Mouse (Mus musculus) frontal cortex, adult 2 months (tissue): ENCODE results near the gene Ctnnd1. TPM values are rescaled to one million over a fixed set of nuclear protein-coding genes. Genes with fewer than 3 reads are reported as not detected.

Experiments used
- DNase-seq, 2 experiments: peaks; one replicate each; pipeline ENCODE4 v3.0.0; 2022; ENCODE audit warnings: low spot score in 1 of 2; ENCODE audit errors: extremely low spot score in 1 of 2
- polyA plus RNA-seq: library from polyadenylated mRNA; depleted of rRNA; stranded (reverse); fragments of >200 nt; gene quantifications from 2 replicates; pipeline ENCODE4 v1.2.3, GENCODE M21; 2012; rRNA removed

Gene Ctnnd1
- polyA plus RNA-seq, 1 experiment = 45.8 TPM

DNA sequence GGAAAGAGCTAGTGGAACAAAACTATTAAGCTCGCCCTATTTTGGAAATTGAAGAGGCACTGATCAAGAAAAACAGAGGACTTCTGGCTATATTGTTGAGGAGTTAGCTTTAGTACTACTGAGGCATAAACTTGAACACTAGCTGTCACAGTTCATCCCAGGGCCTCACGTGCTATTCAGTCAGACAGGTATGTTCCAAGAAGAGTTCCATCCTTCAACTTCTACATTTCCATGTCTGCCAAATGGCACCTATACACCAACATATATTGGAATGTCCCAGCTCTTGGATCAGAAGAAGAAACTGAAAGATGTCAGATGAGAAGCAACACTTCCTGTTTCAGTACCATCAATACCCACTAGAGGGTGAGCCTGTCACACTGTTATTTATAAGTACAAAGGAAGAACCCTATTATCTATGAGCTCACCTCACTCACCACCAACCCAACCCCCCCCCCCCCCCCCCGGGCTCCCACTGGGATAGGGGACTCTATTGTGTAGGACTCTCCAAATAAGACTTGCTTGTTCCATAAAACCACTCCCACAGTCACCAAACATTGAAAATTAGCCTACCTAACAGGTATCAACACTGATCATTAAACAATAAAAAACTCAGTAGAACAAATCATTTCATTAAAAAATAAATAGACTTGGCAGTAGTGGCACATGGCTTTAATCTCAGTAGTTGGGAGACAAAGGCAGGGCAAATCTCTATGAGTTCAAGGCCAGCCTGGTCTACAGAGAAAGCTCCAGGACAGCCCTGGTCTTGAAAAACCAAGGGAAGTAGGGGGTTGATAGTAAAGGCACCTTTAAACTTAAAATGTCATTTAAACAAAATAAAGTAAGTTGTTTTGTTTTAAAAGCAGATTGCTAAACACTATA, 32.7 kb downstream of the Ctnnd1 start:
- peak in 1 of 2 experiments; percentile 81 for DNase-seq

DNA sequence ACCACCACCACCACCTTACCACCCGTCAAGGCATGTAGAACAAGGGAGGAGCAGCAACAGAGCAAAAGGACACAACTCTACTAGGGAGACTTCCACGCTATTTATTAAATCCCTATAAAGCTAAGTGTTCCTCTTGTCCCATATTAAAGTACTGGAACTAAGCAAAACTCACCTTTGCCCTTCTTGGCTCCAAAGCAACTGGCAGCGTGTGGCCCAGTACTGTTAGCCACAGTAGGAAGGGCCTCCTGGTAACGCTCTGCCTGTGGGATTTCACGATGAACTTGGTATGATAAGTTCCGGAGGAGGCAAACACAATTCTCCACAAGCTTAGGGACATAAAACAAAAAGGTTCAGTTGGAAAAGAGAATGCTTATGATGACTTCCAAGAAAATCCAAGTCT, 37.8 kb downstream of the Ctnnd1 start:
- DNase-seq = no peak

DNA sequence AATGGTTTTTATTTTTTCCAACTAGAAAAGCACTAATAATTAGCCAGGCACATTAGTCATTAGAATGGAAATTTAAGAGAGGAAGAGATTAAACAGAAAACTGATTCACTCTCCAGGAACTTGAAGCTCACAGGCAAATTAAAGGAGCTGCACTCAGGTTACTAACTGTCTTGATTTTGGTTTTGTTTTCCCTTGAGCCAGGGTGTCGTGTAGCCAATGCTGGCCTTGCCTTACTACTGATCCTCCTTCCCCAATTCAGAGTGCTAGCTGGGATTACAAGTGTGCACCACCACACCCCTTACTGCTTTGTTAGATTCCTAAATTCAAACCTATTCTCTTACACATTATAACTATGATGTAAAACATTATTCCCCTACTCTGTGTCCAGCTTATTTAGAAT, 42.7 kb downstream of the Ctnnd1 start:
- DNase-seq = no peak

DNA sequence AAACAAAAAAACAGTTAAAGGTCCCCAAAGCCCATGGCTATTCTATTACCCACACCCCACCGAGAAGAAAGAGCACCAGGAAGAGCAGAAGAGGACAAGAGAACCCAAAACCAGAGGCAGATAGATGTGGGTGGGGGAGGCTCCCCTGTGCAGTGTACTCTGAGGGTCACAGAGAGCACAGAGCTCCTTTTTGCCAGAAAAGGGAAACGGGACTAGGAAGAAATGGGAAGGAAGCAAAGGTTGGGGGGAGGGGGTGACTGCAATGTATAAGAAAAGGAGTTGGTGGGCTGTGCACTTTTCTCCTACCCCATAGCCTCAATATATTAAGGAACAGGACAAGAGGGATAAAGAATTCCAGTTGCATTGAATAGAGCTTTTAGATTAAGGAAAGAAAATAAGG, 49.6 kb downstream of the Ctnnd1 start:
- no peak for DNase-seq

DNA sequence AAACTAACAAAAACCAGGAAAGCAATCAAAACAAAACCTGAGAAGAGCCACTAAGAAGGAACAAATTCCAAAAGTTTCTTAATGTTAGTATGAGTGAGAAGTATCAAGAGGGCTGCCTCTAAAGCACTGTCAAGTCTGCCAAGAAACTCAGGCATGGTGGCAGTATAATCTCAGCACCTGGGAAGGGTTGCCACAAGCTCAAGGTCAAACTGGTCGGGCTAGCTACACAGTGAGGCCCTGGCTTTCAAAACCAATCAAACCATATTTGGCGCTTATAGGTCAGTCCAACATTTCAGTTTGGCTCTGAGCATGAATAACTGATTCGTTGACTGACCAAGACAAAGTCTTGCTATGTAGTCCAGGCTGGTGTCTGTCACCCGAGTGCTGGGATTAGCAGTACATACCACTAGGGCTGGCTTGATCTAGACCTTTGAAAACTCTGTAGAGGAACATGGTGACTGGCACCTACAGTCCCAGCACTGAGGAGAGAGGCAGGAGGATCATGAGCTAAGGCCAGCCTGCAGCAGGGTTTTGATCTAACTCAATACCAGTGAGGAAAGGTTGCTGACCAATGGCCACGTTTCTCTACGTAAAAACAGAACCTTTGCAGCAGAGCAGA, 51.2 kb downstream of the Ctnnd1 start:
- DNase-seq = no peak

DNA sequence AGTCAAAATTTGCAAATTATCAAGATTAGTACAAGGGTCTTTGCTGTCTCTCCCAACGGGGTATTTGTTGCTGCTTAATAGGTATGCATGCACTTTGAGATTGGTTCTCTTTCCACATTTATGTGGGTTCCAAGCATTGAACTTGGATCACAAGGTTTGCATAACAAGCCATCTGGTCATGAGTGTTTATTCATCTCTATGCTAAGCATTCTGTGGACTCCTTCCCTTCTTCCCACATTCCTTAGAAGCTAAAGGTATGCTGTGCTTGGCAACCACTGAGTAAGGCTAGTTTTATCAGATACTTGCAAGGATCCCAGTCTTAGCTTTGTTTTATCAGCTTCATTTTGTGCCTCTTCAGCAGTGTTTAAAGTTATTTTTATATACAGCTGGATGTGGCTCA, 53.4 kb downstream of the Ctnnd1 start:
- DNase-seq = peak in 1 of 2 experiments; percentile 39

DNA sequence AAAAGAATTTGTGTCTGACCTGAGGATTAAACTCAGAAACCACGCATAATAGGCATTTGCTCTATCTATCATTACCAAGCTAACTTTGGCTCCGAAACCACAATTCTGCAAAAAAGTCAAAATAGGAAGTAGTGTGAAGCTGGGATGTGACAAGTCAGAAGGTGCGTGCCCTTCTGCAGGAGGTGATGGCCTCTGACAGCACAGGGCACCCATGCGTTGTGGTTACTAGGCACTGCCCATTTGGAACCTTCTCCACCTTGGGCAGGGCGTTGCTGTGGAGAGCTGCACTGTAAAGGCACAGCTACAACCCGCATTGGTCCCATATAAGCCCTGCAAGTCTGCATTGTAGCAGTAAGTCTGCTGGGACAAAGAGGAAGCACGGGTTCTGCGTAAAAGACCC, 57.8 kb downstream of the Ctnnd1 start:
- no peak for DNase-seq

DNA sequence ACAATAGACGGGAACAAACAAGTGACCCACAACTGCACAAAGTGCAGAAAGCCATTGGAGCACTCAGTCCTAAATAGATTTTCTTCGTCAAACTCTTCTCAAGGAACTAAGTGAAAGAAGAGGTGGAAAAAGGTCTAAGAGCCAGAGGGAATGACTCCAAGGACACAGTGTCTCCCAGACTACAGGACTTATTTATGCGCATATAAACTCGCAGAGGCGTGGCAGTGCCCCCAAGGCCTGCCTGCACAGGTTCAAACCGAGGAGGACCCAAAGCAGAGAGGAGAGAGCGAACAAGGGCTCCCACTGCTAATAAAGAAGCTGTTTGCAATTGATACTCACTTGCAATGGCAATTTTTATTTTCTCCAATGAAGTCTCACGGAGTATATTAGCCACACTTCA, 64.9 kb downstream of the Ctnnd1 start:
- DNase-seq = no peak

DNA sequence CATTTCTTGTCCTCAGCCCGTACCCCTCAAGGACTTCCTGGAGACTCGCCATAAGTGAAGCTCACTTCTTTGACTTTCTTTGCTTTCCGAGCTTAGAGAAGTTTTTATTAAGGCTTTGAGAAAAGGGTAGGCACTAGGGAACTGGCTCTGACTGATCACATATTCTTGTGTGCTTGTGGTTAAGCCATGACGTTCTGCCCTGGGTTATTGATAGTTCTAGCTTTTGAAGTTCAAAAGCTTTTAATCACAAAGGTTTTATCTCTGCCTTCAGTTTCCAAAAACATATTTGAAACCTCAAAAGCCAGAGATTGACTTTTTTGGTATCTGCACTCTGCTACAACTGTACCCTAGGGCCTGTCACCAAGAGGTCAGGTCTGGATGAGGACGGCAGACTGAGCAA, 68.3 kb downstream of the Ctnnd1 start:
- no peak for DNase-seq

DNA sequence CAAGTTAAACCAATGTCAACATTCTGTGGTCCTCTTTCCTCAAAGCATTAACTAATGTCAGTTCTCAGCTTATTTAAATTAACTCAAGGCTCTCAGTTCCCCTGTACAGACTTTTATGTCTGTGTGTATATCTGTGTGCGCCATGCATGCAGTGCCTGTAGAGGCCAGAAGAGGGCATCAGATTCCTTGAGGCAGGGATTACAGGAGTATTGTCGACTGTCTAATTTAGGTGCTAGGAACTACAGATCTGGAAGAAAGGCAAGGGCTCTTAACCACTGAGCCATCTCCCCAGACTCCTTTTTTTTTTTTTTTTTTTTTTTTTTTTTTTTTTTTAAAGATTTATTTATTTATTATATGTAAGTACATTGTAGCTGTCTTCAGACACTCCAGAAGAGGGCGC, 69.4 kb downstream of the Ctnnd1 start:
- DNase-seq = no peak

DNA sequence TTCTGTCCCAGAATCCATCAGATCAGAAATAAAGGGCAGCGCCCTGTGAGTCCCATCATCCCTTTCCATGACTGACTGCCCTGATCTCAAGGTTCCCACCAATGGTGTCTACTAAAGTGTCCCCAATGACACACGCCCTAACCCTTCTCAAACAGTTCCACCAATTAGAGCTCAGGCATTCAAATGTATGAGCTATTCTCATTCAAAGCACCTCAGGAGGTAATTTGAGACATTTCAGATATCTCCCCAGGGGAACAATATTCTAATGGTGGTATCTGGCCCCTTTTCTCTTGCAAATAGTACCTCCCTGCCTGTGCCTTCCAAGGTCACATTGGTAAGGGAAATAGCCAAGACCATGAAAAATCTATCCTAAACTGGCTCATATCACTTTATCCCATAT, 71.3 kb downstream of the Ctnnd1 start:
- DNase-seq = no peak

DNA sequence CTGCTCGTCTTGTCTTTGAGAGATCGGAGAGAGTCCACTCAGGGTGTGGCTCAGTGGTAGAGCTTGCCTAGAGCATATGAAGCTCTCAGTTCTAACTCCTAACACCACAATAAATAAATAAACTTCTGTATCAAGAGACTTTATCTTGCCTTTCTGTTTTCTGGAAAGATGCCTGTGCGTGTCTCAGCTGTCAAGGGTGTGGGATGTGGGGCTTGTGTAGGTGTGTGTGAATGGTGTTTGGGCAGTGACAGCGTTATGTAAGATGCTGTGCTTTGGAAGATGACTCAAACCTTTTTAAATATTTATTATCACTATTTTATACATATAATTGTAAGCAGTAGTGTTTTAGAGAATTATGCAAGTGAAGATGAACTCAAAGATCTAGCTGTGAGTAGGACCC, 76.4 kb downstream of the Ctnnd1 start:
- peak; percentile 71 to 81 for DNase-seq

DNA sequence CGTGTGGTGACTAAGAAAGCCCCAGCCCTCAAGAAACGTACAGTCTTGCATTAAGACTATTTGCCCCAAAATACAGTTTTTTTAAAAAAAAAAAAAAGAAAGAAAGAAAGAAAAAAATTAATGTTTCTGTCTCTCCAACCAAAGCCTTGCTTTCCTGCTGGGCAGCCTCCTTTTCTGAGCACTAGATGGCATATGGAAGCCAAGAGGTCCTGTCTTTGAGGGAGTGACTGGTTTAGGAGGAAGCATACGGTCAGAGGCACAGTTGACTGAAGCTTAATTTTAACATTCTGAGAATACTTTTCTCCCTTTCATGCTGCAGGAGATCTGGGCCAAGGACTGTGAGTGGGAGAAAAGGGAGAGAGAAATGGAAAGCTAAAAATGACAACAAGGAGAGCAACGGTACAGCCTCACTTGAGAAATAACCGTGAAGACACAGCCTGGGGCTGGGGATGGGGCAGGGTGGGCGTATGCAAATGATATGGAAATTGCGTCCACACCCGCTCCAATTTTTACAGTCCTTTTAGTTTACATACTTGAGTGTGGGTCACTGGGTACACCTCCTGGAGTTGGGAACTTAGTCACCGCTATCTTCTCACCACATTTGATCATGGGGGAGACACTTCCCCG, 93.6 kb downstream of the Ctnnd1 start:
- peak; percentile 76 to 82 for DNase-seq

DNA sequence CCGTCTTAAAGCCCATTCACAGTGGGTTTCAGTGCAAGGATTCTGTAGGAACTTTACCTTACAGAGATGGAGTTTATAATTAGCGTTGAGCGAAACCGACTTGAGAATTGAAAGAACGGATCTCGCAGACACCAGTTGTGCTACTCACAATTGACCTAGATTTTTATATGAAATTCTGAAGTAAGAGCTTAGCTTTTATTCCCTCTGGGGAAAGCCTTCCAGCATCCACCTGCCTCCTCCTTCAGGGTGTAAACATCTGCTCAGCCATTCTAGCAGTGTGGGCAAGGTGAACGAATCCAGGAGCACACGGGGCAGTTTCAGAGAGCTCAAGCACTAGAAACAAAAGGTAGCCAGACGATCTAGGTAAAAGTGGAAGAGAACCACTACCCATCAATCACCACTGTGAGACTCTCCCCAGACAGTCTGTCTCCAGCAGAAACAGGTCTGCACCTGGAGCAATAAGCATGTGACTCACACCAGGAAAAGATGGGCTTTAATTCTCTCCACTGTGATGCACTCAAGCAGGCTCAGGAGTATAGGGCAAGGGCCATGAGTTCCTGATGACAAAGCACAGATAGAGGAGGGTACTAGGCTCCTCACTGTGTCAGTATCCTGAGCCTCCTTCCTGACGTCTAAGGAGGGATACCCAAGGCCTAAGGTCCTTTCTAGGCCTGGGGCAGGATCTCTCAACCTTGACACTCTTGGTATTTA, 99.0 kb downstream of the Ctnnd1 start:
- DNase-seq = peak in 1 of 2 experiments; percentile 35

Other genes starting within 250 kb of the Ctnnd1 start
- gene Calcrl, start 225.4 kb downstream of the Ctnnd1 start, polyA plus RNA-seq = 4.1 and 4.8 TPM in 2 replicates
- gene Tfpi, start 174.0 kb downstream of the Ctnnd1 start, polyA plus RNA-seq = 6.3 and 6.6 TPM in 2 replicates
- not detected in 2 replicates for gene Btbd18, start 8.3 kb upstream of the Ctnnd1 start, polyA plus RNA-seq
- gene Selenoh, start 20.0 kb upstream of the Ctnnd1 start, polyA plus RNA-seq = 54.9 and 56.1 TPM in 2 replicates
- gene Gm28635, start 27.3 kb upstream of the Ctnnd1 start, polyA plus RNA-seq = not detected in 2 replicates
- gene Med19, start 27.6 kb upstream of the Ctnnd1 start, polyA plus RNA-seq = 27.7 and 31.7 TPM in 2 replicates
- gene Tmx2, start 28.4 kb upstream of the Ctnnd1 start, polyA plus RNA-seq = 250 and 254 TPM in 2 replicates
- gene Zdhhc5, start 64.4 kb upstream of the Ctnnd1 start, polyA plus RNA-seq = 25.7 and 27.2 TPM in 2 replicates
- 9.4 and 9.7 TPM in 2 replicates for gene Clp1, start 76.6 kb upstream of the Ctnnd1 start, polyA plus RNA-seq
- 165 and 172 TPM in 2 replicates for gene Ypel4, start 83.3 kb upstream of the Ctnnd1 start, polyA plus RNA-seq
- gene Gm19426, start 92.9 kb upstream of the Ctnnd1 start, polyA plus RNA-seq = 2.8 and 3.7 TPM in 2 replicates
- gene Serping1, start 124.7 kb upstream of the Ctnnd1 start, polyA plus RNA-seq = 13.9 and 17.4 TPM in 2 replicates
- 10.2 TPM in 2 replicates for gene Ube2l6, start 148.1 kb upstream of the Ctnnd1 start, polyA plus RNA-seq
- gene Smtnl1, start 171.9 kb upstream of the Ctnnd1 start, polyA plus RNA-seq = not detected in 2 replicates
- gene Timm10, start 176.2 kb upstream of the Ctnnd1 start, polyA plus RNA-seq = 86.2 and 96.6 TPM in 2 replicates
- gene Slc43a1, start 188.1 kb upstream of the Ctnnd1 start, polyA plus RNA-seq = 0.22 and 0.29 TPM in 2 replicates
- gene Rtn4rl2, start 235.9 kb upstream of the Ctnnd1 start, polyA plus RNA-seq = 65.5 and 75.2 TPM in 2 replicates